Mouse (Mus musculus) effector memory CD4-positive, alpha-beta T cell, adult 7 months (primary cell): Measurements from ENCODE around the gene Vmn2r65. TPM values are rescaled to one million over a fixed set of nuclear protein-coding genes. Genes with fewer than 3 reads are reported as not detected.

Experiments
- polyA plus RNA-seq: library from polyadenylated mRNA; unstranded; fragments of 100-300 nt; shearing (Covaris generic); gene quantifications from one replicate; pipeline ENCODE4 v1.2.1, GENCODE M21; 2017

The Vmn2r65 gene
- polyA plus RNA-seq = not detected

DNA sequence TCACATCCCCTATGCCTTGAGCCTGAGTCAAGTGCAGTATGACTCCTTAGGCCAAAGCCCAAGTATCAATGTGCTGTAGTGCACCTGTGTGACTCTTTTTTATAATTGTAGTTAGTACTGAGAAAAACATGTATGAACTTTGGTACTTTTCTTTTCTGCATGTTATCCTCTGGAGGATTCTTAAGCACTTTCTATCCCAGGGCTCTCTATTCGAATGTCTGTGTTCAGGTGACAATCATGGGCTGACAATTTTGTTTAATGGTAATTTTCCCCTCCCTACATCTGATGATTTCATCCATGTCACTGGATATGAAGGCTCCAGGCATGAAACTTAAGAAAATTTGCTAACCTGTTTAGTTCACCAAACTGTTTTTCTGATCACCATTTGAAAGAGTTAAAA is at the start of gene Vmn2r65:
TSS of gene Vmn2r65 (minus strand) at position 101 of the 400 bp plus-strand sequence.

DNA sequence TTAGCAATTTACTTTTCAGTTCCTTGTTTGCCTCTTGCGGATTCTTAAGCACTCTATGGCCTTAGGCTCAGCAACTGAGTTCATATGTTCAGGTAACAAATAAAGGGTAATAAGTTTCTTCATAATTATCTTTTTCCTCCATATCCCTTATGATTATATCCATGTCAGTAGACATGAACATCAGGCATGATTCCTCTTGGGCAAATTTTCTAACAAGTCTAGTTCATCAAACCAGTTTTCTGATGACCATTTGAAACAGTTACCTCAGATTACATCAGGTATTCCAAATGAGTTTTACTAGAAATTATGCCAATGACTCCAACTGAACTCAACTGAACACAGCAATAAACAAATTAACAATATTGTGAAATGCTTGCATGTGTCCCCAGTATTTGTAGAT is 48.3 kb upstream of the Vmn2r65 start, which contains the start of gene Vmn2r66:
TSS of gene Vmn2r66 (minus strand) at position 101 of the 400 bp plus-strand sequence.

Other genes starting within 250 kb of the Vmn2r65 start
- not detected for gene Olfr291, start 110.6 kb downstream of the Vmn2r65 start, polyA plus RNA-seq
- gene Vmn2r66, start 48.2 kb upstream of the Vmn2r65 start, polyA plus RNA-seq = not detected
- gene Vmn2r67, start 191.9 kb upstream of the Vmn2r65 start, polyA plus RNA-seq = not detected